Mouse (Mus musculus): ENCODE measurements around the gene Cyb561d2.

DNA sequence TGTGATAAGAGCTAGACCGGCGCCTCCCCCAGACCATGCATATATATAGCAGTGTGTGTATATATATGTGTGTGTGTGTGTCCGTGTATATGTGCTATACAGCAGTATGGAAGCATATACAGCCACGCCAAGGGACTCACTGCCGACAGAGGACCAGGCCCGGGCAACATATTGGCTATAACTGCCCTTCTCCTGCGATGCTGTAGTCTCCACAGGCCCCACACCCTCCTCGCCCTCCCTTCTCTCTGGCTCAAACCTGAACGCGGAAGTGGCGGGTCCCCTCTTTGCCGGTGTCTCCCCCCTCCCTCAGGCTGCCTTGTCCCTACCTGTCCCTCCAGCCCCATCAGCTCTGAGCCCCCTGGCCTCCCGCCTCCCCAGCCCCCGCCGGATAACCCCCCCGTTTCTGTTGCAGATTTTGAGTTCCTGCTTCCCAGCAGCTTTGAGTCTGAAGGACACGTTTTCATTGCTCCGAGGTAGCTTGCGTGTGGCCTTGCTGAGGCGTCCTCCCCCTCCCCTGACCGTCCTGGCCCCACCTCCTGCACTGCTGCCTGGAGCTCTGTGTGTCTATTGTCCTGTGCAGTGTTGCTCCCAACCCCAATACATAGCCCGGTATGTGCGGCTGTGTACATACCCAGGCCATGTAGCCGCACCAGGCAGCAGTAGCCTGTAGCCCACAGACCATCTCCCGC, 20.1 kb downstream of the Cyb561d2 start:
- TF ChIP-seq EP300 (IDR thresholded peaks at IDR 0.05) (no peak), CTCF (IDR thresholded peaks at IDR 0.05) (no peak)
